Mouse (Mus musculus): ENCODE results near the gene Itga7.
"Not testable (repeated sequence)": the region's sequence is repeated elsewhere in the genome, so short reads cannot be mapped to it uniquely, and the experiment has no call there.

The Itga7 gene

GRCm38 (mm10) chr10:128937756-128938390 is 4.3 kb downstream of the Itga7 start:
- DNase-seq = no peak

DNA sequence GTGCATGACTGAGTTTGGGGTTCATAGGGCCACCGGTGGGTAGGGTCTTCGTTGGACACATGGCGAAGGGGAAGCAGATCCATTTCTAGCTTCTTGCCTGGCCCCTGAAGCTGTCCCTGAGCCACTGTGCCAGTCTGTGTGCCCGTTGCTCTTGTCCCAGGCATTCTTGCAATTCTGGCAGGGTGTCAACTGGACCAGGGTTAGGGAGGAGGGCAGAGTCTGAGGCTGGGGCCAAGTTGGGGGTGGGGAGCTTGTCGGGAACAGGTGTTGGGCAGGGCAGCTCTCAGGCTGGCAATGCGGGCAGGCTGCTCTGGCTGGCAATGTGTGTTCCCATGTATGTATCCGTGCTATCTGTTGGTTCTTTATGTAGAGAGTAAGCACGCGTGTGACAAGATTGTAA is 4.8 kb downstream of the Itga7 start:
- DNase-seq = no peak

GRCm38 (mm10) chr10:128938974-128939373 is 5.4 kb downstream of the Itga7 start:
- no peak for DNase-seq

DNA sequence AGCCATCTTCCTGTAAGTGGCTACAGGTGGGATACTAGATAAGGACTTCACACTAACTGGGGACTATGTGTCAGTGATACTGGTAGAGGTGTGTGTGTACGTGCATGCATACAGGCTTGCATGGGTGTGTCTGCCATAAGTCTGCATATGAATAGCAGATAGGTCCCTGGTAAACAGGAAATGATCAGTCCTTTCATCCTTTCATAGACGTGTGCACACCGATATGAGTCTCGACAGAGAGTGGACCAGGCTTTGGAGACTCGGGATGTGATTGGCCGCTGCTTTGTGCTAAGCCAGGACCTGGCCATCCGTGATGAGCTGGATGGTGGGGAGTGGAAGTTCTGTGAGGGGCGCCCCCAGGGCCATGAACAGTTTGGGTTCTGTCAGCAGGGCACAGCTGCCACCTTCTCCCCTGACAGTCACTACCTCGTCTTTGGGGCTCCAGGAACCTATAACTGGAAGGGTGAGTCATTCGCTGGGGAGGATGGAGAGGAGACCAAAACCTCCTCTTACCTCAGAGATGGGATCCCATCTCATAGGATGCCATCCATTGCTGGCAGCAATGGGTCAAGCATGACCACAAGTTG is 7.0 kb downstream of the Itga7 start:
- no peak for DNase-seq

- DNase-seq = no peak
Measured at GRCm38 (mm10) chr10:128945675-128946074, 12.1 kb downstream of the Itga7 start.

- DNase-seq = no peak
Measured at GRCm38 (mm10) chr10:128947496-128947895, 13.9 kb downstream of the Itga7 start.

GRCm38 (mm10) chr10:128950208-128950887 is 16.7 kb downstream of the Itga7 start:
- no peak for DNase-seq

DNA sequence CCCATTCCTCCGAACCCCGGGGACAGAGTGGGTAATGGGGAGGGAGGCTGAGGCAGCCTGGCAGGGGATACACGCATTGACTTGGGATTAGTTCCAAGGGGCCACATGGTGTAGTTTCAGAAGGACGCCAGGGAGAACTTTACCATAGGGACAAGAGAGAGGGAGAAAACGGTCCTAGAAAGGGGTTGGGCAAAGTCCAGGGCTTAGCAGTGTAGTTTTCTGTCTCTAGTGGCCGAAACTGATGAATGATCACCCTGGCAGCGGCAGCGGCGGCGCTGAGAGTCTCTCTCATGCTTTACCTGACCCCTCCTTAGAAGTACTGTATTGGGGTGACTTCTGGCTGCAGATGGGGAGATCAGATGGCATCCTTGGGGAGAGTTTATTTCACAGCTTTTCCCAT is 24.7 kb downstream of the Itga7 start:
- no peak for DNase-seq

- no peak for DNase-seq
Measured at GRCm38 (mm10) chr10:128960142-128960541, 26.5 kb downstream of the Itga7 start.

GRCm38 (mm10) chr10:128960590-128961584 is 27.3 kb downstream of the Itga7 start, which contains the start of gene Mettl7b:
Gene Mettl7b (minus strand): TSS chr10:128960988.
- no peak for DNase-seq

GRCm38 (mm10) chr10:128964961-128965360 is 31.3 kb downstream of the Itga7 start:
- no peak for DNase-seq

- DNase-seq = no peak
Measured at GRCm38 (mm10) chr10:128965871-128966270, 32.3 kb downstream of the Itga7 start.

DNA sequence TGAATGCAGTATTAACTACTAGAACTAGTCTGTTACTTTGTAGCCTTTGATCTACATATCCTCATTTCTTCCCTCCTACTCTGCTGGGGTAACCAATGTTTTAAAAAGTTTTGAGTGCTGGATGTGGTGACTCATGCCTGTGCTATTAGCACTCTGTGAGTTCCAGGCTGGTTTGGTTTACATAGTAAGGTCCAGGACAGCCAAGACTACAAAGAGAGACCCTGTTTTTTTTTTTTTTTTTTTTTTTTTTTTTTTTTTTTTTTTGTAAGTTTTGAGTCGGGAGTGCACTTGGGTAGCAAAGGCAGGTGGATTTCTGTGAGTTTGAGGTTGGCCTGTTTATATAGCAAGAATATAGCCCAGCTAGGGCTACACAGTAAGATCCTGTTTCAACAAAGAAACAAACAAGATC is 34.7 kb downstream of the Itga7 start:
- no peak for DNase-seq

DNA sequence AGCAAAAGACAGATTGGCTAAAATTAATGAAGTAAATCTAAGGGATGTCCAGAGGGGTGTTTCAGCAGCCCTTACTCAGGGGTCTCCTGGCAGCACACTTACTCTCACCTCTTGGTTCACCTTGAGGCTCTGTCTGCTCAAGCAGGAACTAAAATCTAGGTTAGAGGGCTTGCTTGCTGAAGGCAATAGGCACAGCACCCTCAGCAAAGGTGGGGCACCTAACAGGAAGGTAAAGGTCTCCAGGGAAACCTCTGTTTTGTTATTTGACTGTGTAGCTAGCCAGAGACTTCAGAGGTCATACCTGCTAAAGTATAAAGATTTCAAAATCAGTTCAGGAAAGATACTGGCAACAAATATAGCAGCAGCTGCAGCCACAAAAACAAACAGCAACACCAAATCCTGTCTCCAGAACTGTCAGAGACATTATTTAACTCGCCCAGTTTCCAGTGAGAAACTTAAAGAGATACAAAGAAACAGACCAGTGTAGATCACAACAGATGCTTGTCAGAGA is 37.2 kb downstream of the Itga7 start:
- DNase-seq = no peak

DNA sequence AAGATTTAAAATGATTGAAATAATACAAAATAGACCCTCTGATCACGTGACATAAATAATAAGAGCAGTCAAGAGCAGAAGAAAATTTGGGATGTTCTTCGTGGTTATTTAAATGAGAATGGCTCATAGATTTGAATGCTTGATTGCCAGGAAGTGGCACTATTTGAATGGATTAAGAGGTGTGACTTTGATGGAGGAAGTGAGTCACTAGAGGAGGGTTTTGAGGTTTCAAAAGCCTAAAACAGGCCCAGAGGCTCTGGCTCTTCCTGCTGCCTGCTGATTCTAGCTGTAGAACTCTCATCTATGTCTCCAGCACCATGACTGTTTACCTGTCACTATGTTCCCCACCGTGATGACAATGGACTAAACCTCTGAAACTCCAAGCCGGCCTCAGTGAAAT is 39.2 kb downstream of the Itga7 start:
- no peak for DNase-seq

DNA sequence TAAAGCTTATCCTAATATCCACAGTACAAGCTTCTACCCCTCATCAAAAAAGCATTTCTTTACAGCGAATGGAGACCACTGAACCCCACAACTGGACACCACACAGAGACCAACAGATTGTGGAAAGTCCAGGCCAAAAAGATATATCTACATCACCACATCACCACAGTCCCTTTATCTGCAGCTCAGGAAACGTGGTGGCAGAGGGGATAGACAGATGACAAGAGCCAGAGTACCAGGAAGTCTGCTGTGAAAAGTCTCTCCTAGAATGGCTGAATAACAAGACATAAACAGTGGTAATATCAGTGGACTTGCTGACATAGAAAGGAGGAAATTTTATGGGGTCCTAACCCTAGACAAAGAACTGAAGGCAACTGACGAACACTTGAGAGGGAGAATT is 42.8 kb downstream of the Itga7 start:
- no peak for DNase-seq

DNA sequence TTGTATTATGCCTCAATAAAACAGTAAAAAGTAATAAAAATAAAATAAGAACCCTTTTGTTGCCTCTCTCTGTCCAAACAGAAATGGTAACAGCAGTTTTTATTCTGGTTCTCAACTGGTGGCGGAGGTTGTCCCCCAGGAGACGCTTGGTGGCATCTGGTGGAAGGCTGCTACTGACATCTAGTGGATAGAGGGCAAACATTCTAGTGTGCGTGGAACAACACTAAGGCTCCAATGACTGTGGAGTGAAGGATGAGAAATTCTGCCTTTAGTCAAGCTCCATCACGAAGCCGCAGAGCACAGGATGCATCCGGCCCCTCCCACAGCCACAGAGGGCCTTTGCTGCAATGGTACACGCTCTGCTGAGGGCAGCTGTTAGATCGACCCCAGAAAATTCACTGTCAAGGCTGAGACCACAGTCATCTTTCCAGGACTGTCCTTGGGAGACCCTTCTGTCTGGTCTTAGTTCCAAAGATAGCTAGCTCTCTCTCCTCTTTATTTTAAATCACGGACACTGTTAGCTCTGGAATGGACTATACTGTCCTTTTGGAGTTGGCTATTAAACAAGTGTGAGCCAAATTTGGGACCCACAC is 44.0 kb downstream of the Itga7 start:
- peak; percentile 26 for DNase-seq

GRCm38 (mm10) chr10:128980644-128981365 is 47.2 kb downstream of the Itga7 start:
- DNase-seq = no peak

- DNase-seq = not testable (repeated sequence)
Measured at GRCm38 (mm10) chr10:128989131-128989530, 55.5 kb downstream of the Itga7 start, which contains the start of gene Olfr9. Gene Olfr9 (plus strand): TSS chr10:128989431.

- not testable (repeated sequence) for DNase-seq
Measured at GRCm38 (mm10) chr10:128990129-128990850, 56.7 kb downstream of the Itga7 start.

GRCm38 (mm10) chr10:128990994-128991393 is 57.4 kb downstream of the Itga7 start:
- DNase-seq = no peak

All from right cerebral cortex, postnatal 14 days (tissue).